Mouse (Mus musculus) cerebellum, adult 8-10 months (tissue): Measurements from ENCODE around the gene Gm45783.
"Not testable (repeated sequence)": the region's sequence is repeated elsewhere in the genome, so short reads cannot be mapped to it uniquely, and the experiment has no call there.

Experiments
- DNase-seq: peaks from one replicate; pipeline ENCODE4 v3.0.0; 2022

Gm45783 gene

GRCm38 (mm10) chr7:7374431-7374830, at the start of gene Gm45783:
Gm45783 (minus strand) TSS chr7:7374573.
- not testable (repeated sequence) for DNase-seq

DNA sequence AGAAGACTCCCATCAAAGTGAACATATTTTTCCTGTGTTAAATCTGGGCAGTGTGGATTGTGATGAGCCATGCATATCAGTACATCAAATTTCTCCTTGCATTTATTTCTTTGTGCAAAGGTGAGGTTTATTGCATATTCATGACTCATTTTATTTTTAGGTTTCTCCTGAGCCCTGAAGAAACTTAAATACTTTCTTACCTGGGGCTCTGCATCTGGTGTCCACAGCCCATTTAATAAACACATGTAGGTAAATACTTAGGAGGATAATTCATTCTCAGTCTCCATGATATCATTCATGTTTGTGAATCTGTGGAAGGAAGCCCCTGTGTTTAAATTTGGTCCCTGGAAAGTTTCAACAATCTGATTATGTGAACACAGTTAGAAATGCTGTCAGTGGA, 25.2 kb upstream of the Gm45783 start, which contains the start of gene Vmn2r31:
TSS of gene Vmn2r31 (minus strand) at position 101 of the 400 bp plus-strand sequence.
- not testable (repeated sequence) for DNase-seq

- DNase-seq = not testable (repeated sequence)
Observed at GRCm38 (mm10) chr7:7337509-7337908, 36.9 kb downstream of the Gm45783 start, which contains the start of gene Vmn2r30. Vmn2r30 (minus strand) TSS chr7:7337609.

DNA sequence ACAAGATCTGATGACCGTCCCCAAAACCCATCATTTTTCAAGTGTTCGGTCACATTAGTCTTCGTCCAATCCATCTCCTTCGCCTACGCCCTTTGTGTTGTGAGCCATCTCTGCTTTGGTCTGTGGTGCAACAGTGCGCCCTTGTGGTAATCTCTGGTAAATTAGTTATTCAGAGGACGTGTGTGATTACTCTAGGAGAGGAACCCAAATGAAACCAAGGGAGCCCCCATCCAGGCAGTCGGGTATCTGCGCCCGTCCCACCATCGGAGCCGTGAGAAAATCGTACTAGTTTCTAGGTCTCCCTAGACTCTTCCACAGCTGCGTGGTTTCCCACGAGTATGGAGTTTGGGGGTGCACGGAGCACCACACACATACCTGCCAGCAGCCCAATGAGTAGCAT, 78.8 kb downstream of the Gm45783 start:
- peak; percentile 67 for DNase-seq
